Mouse (Mus musculus) ES-E14 (cell line): Measurements from ENCODE around the gene Ntmt1. TPM values are rescaled to one million over a fixed set of nuclear protein-coding genes. Genes with fewer than 3 reads are reported as not detected.
A peak's percentile ranks its signal among the peaks of the same experiment; 100 is the strongest.

ENCODE experiments used
- DNase-seq: peaks from one replicate; pipeline ENCODE4 v3.0.0-alpha.2; 2013; ENCODE audit warnings: low read depth, low spot score
- H3K27ac ChIP-seq: 2 replicates; pipeline ENCODE4 v1.5.1; 2012; ENCODE audit warnings: low read depth, mild to moderate bottlenecking, low read length, moderate library complexity, mixed read lengths; ENCODE audit not compliant: poor library complexity, insufficient read depth, severe bottlenecking
- H3K36me3 ChIP-seq: 2 replicates; pipeline ENCODE4 v1.6.1; 2012; ENCODE audit warnings: mild to moderate bottlenecking, low read length, moderate library complexity, mixed read lengths; ENCODE audit not compliant: control insufficient read depth, poor library complexity, insufficient read depth, severe bottlenecking
- H3K4me1 ChIP-seq, 2 experiments: fragments of 150-350 bp in 1 of 2; sonication (generic) in 1 of 2; 2 replicates each; pipeline ENCODE4 v1.6.1; 2012; ENCODE audit warnings: low read length in 2 of 2, mild to moderate bottlenecking in 1 of 2, mixed read lengths in 1 of 2; ENCODE audit not compliant: control insufficient read depth in 2 of 2, insufficient read depth in 2 of 2, poor library complexity in 1 of 2
- H3K4me3 ChIP-seq, 2 experiments: fragments of 150-350 bp in 1 of 2; sonication (generic) in 1 of 2; 2 replicates each; pipeline ENCODE4 v1.5.1; 2012; ENCODE audit warnings: low read length in 2 of 2, low read depth in 1 of 2, mild to moderate bottlenecking in 1 of 2, mixed read lengths in 1 of 2; ENCODE audit not compliant: insufficient read depth in 1 of 2, poor library complexity in 1 of 2, severe bottlenecking in 1 of 2
- H3K9ac ChIP-seq: 2 replicates; pipeline ENCODE4 v1.6.1; 2012; ENCODE audit warnings: low read depth, mild to moderate bottlenecking, low read length, mixed read lengths; ENCODE audit not compliant: poor library complexity, insufficient read depth, severe bottlenecking
- H3K9me3 ChIP-seq: fragments of 150-350 bp; sonication (generic); 2 replicates; pipeline ENCODE4 v1.6.1; 2012; ENCODE audit warnings: low read depth, mild to moderate bottlenecking, low read length; ENCODE audit not compliant: control insufficient read depth, insufficient read depth
- CHD2 ChIP-seq: IDR thresholded peaks from 2 replicates; pipeline ENCODE4 v1.6.1; 2014; ENCODE audit warnings: mild to moderate bottlenecking, low read depth, low read length, inconsistent platforms
- HCFC1 ChIP-seq: IDR thresholded peaks from 2 replicates; pipeline ENCODE4 v1.6.1; 2012; ENCODE audit warnings: low read length, inconsistent platforms, borderline replicate concordance; ENCODE audit not compliant: insufficient read depth
- MAFK ChIP-seq: IDR thresholded peaks from 2 replicates; pipeline ENCODE4 v1.6.1; 2014; ENCODE audit warnings: mild to moderate bottlenecking, low read depth, low read length, inconsistent platforms; ENCODE audit not compliant: insufficient read depth
- ZC3H11A ChIP-seq: IDR thresholded peaks from 2 replicates; pipeline ENCODE4 v1.6.1; 2012; ENCODE audit warnings: low read depth, mild to moderate bottlenecking, inconsistent platforms, low read length, borderline replicate concordance
- ZNF384 ChIP-seq: IDR thresholded peaks from 2 replicates; pipeline ENCODE4 v1.6.1; 2012; ENCODE audit warnings: low read depth, low read length, inconsistent platforms
- in situ Hi-C, 2 experiments: fragments of 600-800 bp; cut with MboI; formaldehyde crosslinking; loops; one replicate each; pipeline ENCODE4 v1.15.1; 2025; ENCODE audit warnings: low sequenced_read_pairs in 2 of 2, inconsistent platforms in 1 of 2; ENCODE audit not compliant: unreplicated experiment in 2 of 2
- total RNA-seq: library from RNA; depleted of rRNA; stranded (reverse); fragments of 300-350 nt; gene quantifications from 2 replicates; pipeline ENCODE4 v1.2.3, GENCODE M21; 2012

Ntmt1 gene
- total RNA-seq, 1 experiment: 47.3 TPM

GRCm38 (mm10) chr2:30773313-30774005 is 34.2 kb upstream of the Ntmt1 start:
- H3K4me1 ChIP-seq: peaks cover 10 to 31% of the 10 kb centered on the region in 2 experiments
- H3K9ac ChIP-seq: peak overlapping the region; percentile 45; the same call in 1 of the 2 replicates
- H3K36me3 ChIP-seq: no peaks in the 10 kb centered on the region
- no peak for DNase-seq
- no peak overlapping the region for H3K27ac ChIP-seq
- H3K9me3 ChIP-seq: no peaks in the 10 kb centered on the region
- TF ChIP-seq MAFK (no peak), CHD2 (no peak), ZNF384 (no peak), ZC3H11A (no peak), HCFC1 (no peak)
- in situ Hi-C loops: no loop called here
- no peak overlapping the region for H3K4me3 ChIP-seq

- H3K4me3 ChIP-seq: no peak overlapping the region
- no peak overlapping the region for H3K9ac ChIP-seq
- no peak for TF ChIP-seq HCFC1
- 0 out of 2 replicates have a peak, but pooled peaks have one; percentile 22 for TF ChIP-seq ZC3H11A
- in situ Hi-C loops: loop anchor here (25.0 kb wide), 1 partner anchor 314 kb away; the partner anchor contains the start of gene Ier5l (in 2 of the 2)
- H3K9me3 ChIP-seq: no peaks in the 10 kb centered on the region
- H3K4me1 ChIP-seq: peaks cover 13 to 43% of the 10 kb centered on the region in 2 experiments
- H3K27ac ChIP-seq: no peak overlapping the region
- no peak for DNase-seq
- no peaks in the 10 kb centered on the region for H3K36me3 ChIP-seq
Measured at GRCm38 (mm10) chr2:30775955-30776354, 31.7 kb upstream of the Ntmt1 start.

GRCm38 (mm10) chr2:30777266-30777665 is 30.4 kb upstream of the Ntmt1 start:
- Histone ChIP-seq H3K9ac (no peak overlapping the region), H3K36me3 (no peaks in the 10 kb centered on the region), H3K4me1 (peaks cover 8 to 37% of the 10 kb centered on the region in 2 experiments), H3K27ac (no peak overlapping the region; the same call in 1 of the 2 replicates), H3K4me3 (no peak overlapping the region), H3K9me3 (no peaks in the 10 kb centered on the region)
- DNase-seq: no peak
- in situ Hi-C loops: loop anchor here (25.0 kb wide), 1 partner anchor 315 kb away; the partner anchor contains the start of gene Ier5l (in 2 of the 2)
- TF ChIP-seq CHD2 (no peak), ZNF384 (no peak), MAFK (no peak), ZC3H11A (no peak), HCFC1 (no peak)

- no peak for DNase-seq
- Histone ChIP-seq H3K4me1 (peaks cover 6 to 34% of the 10 kb centered on the region in 2 experiments; a peak in 3 of 4 replicates), H3K27ac (peak overlapping the region; percentile 49; the same call in 1 of the 2 replicates), H3K9me3 (no peaks in the 10 kb centered on the region), H3K36me3 (no peaks in the 10 kb centered on the region), H3K9ac (no peak overlapping the region; the same call in 1 of the 2 replicates), H3K4me3 (no peak overlapping the region)
- no peak for TF ChIP-seq MAFK
- TF ChIP-seq HCFC1: no peak
- no peak for TF ChIP-seq ZC3H11A
- no peak for TF ChIP-seq CHD2
- in situ Hi-C loops: loop anchor here (25.0 kb wide), 1 partner anchor 316 kb away; the partner anchor contains the start of gene Ier5l (in 2 of the 2)
Measured at GRCm38 (mm10) chr2:30778235-30778634, 29.4 kb upstream of the Ntmt1 start.

- DNase-seq: peak; percentile 98
- no peak overlapping the region for H3K9ac ChIP-seq
- peaks cover 6 to 39% of the 10 kb centered on the region in 2 experiments; a peak in 3 of 4 replicates for H3K4me1 ChIP-seq
- H3K36me3 ChIP-seq: no peaks in the 10 kb centered on the region
- no peak for TF ChIP-seq ZC3H11A
- TF ChIP-seq CHD2: peak; percentile 77
- TF ChIP-seq ZNF384: no peak
- TF ChIP-seq MAFK: no peak
- TF ChIP-seq HCFC1: peak; percentile 33; the same call in 1 of the 2 replicates
- in situ Hi-C loops: loop anchor here (25.0 kb wide), 1 partner anchor 317 kb away; the partner anchor contains the start of gene Ier5l (in 2 of the 2)
- no peaks in the 10 kb centered on the region for H3K9me3 ChIP-seq
- H3K27ac ChIP-seq: peak overlapping the region; percentile 49; the same call in 1 of the 2 replicates
- H3K4me3 ChIP-seq: no peak overlapping the region
Measured at GRCm38 (mm10) chr2:30779241-30779640, 28.4 kb upstream of the Ntmt1 start.
